Mouse (Mus musculus) heart, embryonic 16.5 days (tissue): ENCODE measurements around the gene Cd3g. TPM values are rescaled to one million over a fixed set of nuclear protein-coding genes. Genes with fewer than 3 reads are reported as not detected.

ENCODE experiments used
- ATAC-seq: fragments of 200-750 bp; cut with Nextera tagmentation; replicated peaks from 2 replicates; pipeline ENCODE4 v1.8.0; 2017; ENCODE audit warnings: moderate number of reproducible peaks; ENCODE audit not compliant: insufficient read depth, low FRiP score; ENCODE audit errors: extremely low read depth
- H3K27ac ChIP-seq: fragments of 300-500 bp; sonication (generic); 2 replicates; pipeline ENCODE4 v1.5.1; 2014; ENCODE audit warnings: mild to moderate bottlenecking, low read length, control low read depth, moderate library complexity
- H3K27me3 ChIP-seq: fragments of 300-500 bp; sonication (generic); 2 replicates; pipeline ENCODE4 v1.6.1; 2014; ENCODE audit warnings: low read length, mixed read lengths; ENCODE audit not compliant: control insufficient read depth, insufficient read depth
- H3K36me3 ChIP-seq: fragments of 300-500 bp; sonication (generic); 2 replicates; pipeline ENCODE4 v1.6.1; 2014; ENCODE audit not compliant: control insufficient read depth, insufficient read depth
- H3K4me1 ChIP-seq: fragments of 300-500 bp; sonication (generic); 2 replicates; pipeline ENCODE4 v1.6.1; 2014; ENCODE audit warnings: low read length, mixed read lengths; ENCODE audit not compliant: control insufficient read depth, insufficient read depth
- H3K4me2 ChIP-seq: fragments of 300-500 bp; sonication (generic); 2 replicates; pipeline ENCODE4 v1.6.1; 2014; ENCODE audit warnings: low read depth, mild to moderate bottlenecking, control low read depth, low read length
- H3K4me3 ChIP-seq: fragments of 300-500 bp; sonication (generic); 2 replicates; pipeline ENCODE4 v1.5.1; 2014; ENCODE audit warnings: mild to moderate bottlenecking, control low read depth, low read length
- H3K9ac ChIP-seq: fragments of 300-500 bp; sonication (generic); 2 replicates; pipeline ENCODE4 v1.6.1; 2014; ENCODE audit warnings: low read length, control low read depth
- H3K9me3 ChIP-seq: fragments of 300-500 bp; sonication (generic); replicated peaks from 2 replicates; pipeline ENCODE4 v1.6.1; 2016; ENCODE audit warnings: low read length; ENCODE audit not compliant: control insufficient read depth
- WGBS: fragments of 180-500 bp; shearing (Covaris S2); extraction: QIAGEN DNeasy Blood & Tissue Kit; methylation state at CpG from one replicate; pipeline ENCODE4 v1.1.7; 2014; 5-methylcytosine and 5-hydroxymethylcytosine counted together
- polyA plus RNA-seq: library from polyadenylated mRNA; unstranded; fragments of >200 nt; fragmentation: Nextera tagmentation; extraction: Ambion mirVana; gene quantifications from 2 replicates; pipeline ENCODE4 v1.2.1, GENCODE M21; 2015

The Cd3g gene
- 37.6 and 99.6 TPM in 2 replicates for polyA plus RNA-seq

- 56% methylated on average over 3 of the region's 3 CpGs for WGBS
- peak; percentile 73 for ATAC-seq
- no peaks in the 10 kb centered on the region for H3K4me1 ChIP-seq
- peak within 1 kb of the TSS; percentile 41 for H3K4me3 ChIP-seq
- H3K27me3 ChIP-seq: peaks cover 4% of the 10 kb centered on the region; the same call in 1 of the 2 replicates
- H3K4me2 ChIP-seq: peak within 1 kb of the TSS; percentile 3; the same call in 1 of the 2 replicates
- no peaks in the 10 kb centered on the region for H3K36me3 ChIP-seq
- peak within 1 kb of the TSS; percentile 42; the same call in 1 of the 2 replicates for H3K9ac ChIP-seq
- peak within 1 kb of the TSS; percentile 68 for H3K27ac ChIP-seq
- H3K9me3 ChIP-seq: no peaks in the 10 kb centered on the region
Observed at GRCm38 (mm10) chr9:44980242-44980641, at the start of gene Cd3g. Gene Cd3g (minus strand): TSS chr9:44980431.

GRCm38 (mm10) chr9:45027376-45027775 is 47.1 kb upstream of the Cd3g start:
- H3K4me2 ChIP-seq: no peak overlapping the region
- no peak overlapping the region for H3K9ac ChIP-seq
- no peaks in the 10 kb centered on the region for H3K36me3 ChIP-seq
- H3K27ac ChIP-seq: no peak overlapping the region
- no peak for ATAC-seq
- WGBS: 61% methylated on average over 8 of the region's 8 CpGs
- peaks cover 10% of the 10 kb centered on the region; the same call in 1 of the 2 replicates for H3K27me3 ChIP-seq
- H3K9me3 ChIP-seq: no peaks in the 10 kb centered on the region
- H3K4me1 ChIP-seq: no peaks in the 10 kb centered on the region
- H3K4me3 ChIP-seq: no peak overlapping the region

- H3K9ac ChIP-seq: no peak overlapping the region
- H3K4me2 ChIP-seq: no peak overlapping the region
- no peaks in the 10 kb centered on the region for H3K36me3 ChIP-seq
- H3K4me3 ChIP-seq: no peak overlapping the region
- H3K4me1 ChIP-seq: no peaks in the 10 kb centered on the region
- no peaks in the 10 kb centered on the region for H3K9me3 ChIP-seq
- H3K27me3 ChIP-seq: peaks cover 3% of the 10 kb centered on the region; the same call in 1 of the 2 replicates
- WGBS: 80% methylated on average over 2 of the region's 2 CpGs
- no peak for ATAC-seq
- H3K27ac ChIP-seq: no peak overlapping the region
Observed at GRCm38 (mm10) chr9:45024187-45024586, 44.0 kb upstream of the Cd3g start.

GRCm38 (mm10) chr9:45023638-45024037 is 43.4 kb upstream of the Cd3g start:
- no peaks in the 10 kb centered on the region for H3K36me3 ChIP-seq
- H3K9me3 ChIP-seq: no peaks in the 10 kb centered on the region
- WGBS: 57% methylated on average over 3 of the region's 3 CpGs
- ATAC-seq: no peak
- H3K4me1 ChIP-seq: no peaks in the 10 kb centered on the region
- H3K27ac ChIP-seq: no peak overlapping the region
- no peak overlapping the region for H3K9ac ChIP-seq
- H3K4me3 ChIP-seq: no peak overlapping the region
- no peaks in the 10 kb centered on the region; the same call in 1 of the 2 replicates for H3K27me3 ChIP-seq
- H3K4me2 ChIP-seq: no peak overlapping the region

GRCm38 (mm10) chr9:45022800-45023199 is 42.6 kb upstream of the Cd3g start:
- ATAC-seq: no peak
- no peak overlapping the region for H3K4me2 ChIP-seq
- H3K27me3 ChIP-seq: no peaks in the 10 kb centered on the region; the same call in 1 of the 2 replicates
- WGBS: 11% methylated on average over 3 of the region's 3 CpGs
- H3K9me3 ChIP-seq: no peaks in the 10 kb centered on the region
- no peaks in the 10 kb centered on the region for H3K4me1 ChIP-seq
- H3K4me3 ChIP-seq: no peak overlapping the region
- H3K36me3 ChIP-seq: no peaks in the 10 kb centered on the region
- no peak overlapping the region for H3K9ac ChIP-seq
- no peak overlapping the region for H3K27ac ChIP-seq

- ATAC-seq: no peak
- no peaks in the 10 kb centered on the region for H3K27me3 ChIP-seq
- H3K27ac ChIP-seq: no peak overlapping the region
- H3K9ac ChIP-seq: no peak overlapping the region
- H3K36me3 ChIP-seq: no peaks in the 10 kb centered on the region
- H3K4me2 ChIP-seq: no peak overlapping the region
- H3K4me1 ChIP-seq: no peaks in the 10 kb centered on the region
- no peaks in the 10 kb centered on the region; the same call in 1 of the 2 replicates for H3K9me3 ChIP-seq
- H3K4me3 ChIP-seq: no peak overlapping the region
- 79% methylated on average over 11 of the region's 11 CpGs for WGBS
Observed at GRCm38 (mm10) chr9:45018031-45018430, 37.8 kb upstream of the Cd3g start.

- H3K9ac ChIP-seq: no peak overlapping the region
- no peaks in the 10 kb centered on the region; the same call in 1 of the 2 replicates for H3K9me3 ChIP-seq
- H3K4me1 ChIP-seq: no peaks in the 10 kb centered on the region
- H3K27me3 ChIP-seq: no peaks in the 10 kb centered on the region; the same call in 1 of the 2 replicates
- ATAC-seq: no peak
- WGBS: 67% methylated on average over 3 of the region's 3 CpGs
- H3K27ac ChIP-seq: no peak overlapping the region
- H3K4me2 ChIP-seq: no peak overlapping the region
- no peak overlapping the region for H3K4me3 ChIP-seq
- no peaks in the 10 kb centered on the region for H3K36me3 ChIP-seq
Observed at GRCm38 (mm10) chr9:45015841-45016240, 35.6 kb upstream of the Cd3g start.

- Histone ChIP-seq H3K4me2 (no peak overlapping the region), H3K9me3 (no peaks in the 10 kb centered on the region; the same call in 1 of the 2 replicates), H3K4me3 (no peak overlapping the region), H3K27me3 (no peaks in the 10 kb centered on the region; the same call in 1 of the 2 replicates), H3K36me3 (no peaks in the 10 kb centered on the region), H3K27ac (no peak overlapping the region), H3K4me1 (no peaks in the 10 kb centered on the region), H3K9ac (no peak overlapping the region)
- WGBS: 40% methylated on average over 2 of the region's 2 CpGs
- no peak for ATAC-seq
Observed at GRCm38 (mm10) chr9:45014879-45015278, 34.6 kb upstream of the Cd3g start.

- Histone ChIP-seq H3K4me2 (no peak overlapping the region), H3K36me3 (no peaks in the 10 kb centered on the region), H3K9me3 (no peaks in the 10 kb centered on the region; the same call in 1 of the 2 replicates), H3K4me3 (no peak overlapping the region), H3K4me1 (no peaks in the 10 kb centered on the region), H3K27me3 (no peaks in the 10 kb centered on the region; the same call in 1 of the 2 replicates), H3K27ac (no peak overlapping the region; the same call in 1 of the 2 replicates), H3K9ac (no peak overlapping the region)
- 38% methylated on average over 6 of the region's 6 CpGs for WGBS
- no peak for ATAC-seq
Observed at GRCm38 (mm10) chr9:45011291-45011690, 31.1 kb upstream of the Cd3g start.
